Mouse (Mus musculus) testis, adult 2 months (tissue): ENCODE results near the gene Fkbp5. TPM values are rescaled to one million over a fixed set of nuclear protein-coding genes. Genes with fewer than 3 reads are reported as not detected.

Experiments used
- H3K27ac ChIP-seq: fragments of 200-500 bp; 2 replicates; pipeline ENCODE4 v1.5.1; 2012; ENCODE audit warnings: low read depth, low read length; ENCODE audit not compliant: control insufficient read depth, insufficient read depth
- H3K27me3 ChIP-seq: fragments of 200-500 bp; 2 replicates; pipeline ENCODE4 v1.6.1; 2012; ENCODE audit warnings: mild to moderate bottlenecking, low read length, moderate library complexity; ENCODE audit not compliant: control insufficient read depth, insufficient read depth
- H3K36me3 ChIP-seq: fragments of 200-500 bp; 2 replicates; pipeline ENCODE4 v1.6.1; 2012; ENCODE audit warnings: mild to moderate bottlenecking, low read length; ENCODE audit not compliant: control insufficient read depth, insufficient read depth
- H3K4me1 ChIP-seq: fragments of 200-500 bp; 2 replicates; pipeline ENCODE4 v1.6.1; 2012; ENCODE audit warnings: low read length; ENCODE audit not compliant: control insufficient read depth, insufficient read depth
- H3K4me3 ChIP-seq: fragments of 200-500 bp; 2 replicates; pipeline ENCODE4 v1.5.1; 2012; ENCODE audit warnings: low read depth, mild to moderate bottlenecking, low read length, moderate library complexity, mixed read lengths; ENCODE audit not compliant: control insufficient read depth
- CTCF ChIP-seq: fragments of 200-500 bp; IDR thresholded peaks from 2 replicates; pipeline ENCODE4 v1.5.1; 2012; ENCODE audit warnings: low read depth, mild to moderate bottlenecking, inconsistent platforms, low read length, moderate library complexity; ENCODE audit not compliant: control insufficient read depth, insufficient read depth, insufficient replicate concordance
- POLR2A ChIP-seq: fragments of 200-500 bp; IDR thresholded peaks from 2 replicates; pipeline ENCODE4 v1.6.1; 2012; ENCODE audit warnings: low read depth, mild to moderate bottlenecking, inconsistent platforms, low read length, moderate library complexity; ENCODE audit not compliant: control insufficient read depth
- polyA plus RNA-seq: library from polyadenylated mRNA; depleted of rRNA; stranded (reverse); fragments of >200 nt; gene quantifications from 2 replicates; pipeline ENCODE4 v1.2.3, GENCODE M21; 2012

The Fkbp5 gene
- polyA plus RNA-seq, 1 experiment, result 19.8 TPM

DNA sequence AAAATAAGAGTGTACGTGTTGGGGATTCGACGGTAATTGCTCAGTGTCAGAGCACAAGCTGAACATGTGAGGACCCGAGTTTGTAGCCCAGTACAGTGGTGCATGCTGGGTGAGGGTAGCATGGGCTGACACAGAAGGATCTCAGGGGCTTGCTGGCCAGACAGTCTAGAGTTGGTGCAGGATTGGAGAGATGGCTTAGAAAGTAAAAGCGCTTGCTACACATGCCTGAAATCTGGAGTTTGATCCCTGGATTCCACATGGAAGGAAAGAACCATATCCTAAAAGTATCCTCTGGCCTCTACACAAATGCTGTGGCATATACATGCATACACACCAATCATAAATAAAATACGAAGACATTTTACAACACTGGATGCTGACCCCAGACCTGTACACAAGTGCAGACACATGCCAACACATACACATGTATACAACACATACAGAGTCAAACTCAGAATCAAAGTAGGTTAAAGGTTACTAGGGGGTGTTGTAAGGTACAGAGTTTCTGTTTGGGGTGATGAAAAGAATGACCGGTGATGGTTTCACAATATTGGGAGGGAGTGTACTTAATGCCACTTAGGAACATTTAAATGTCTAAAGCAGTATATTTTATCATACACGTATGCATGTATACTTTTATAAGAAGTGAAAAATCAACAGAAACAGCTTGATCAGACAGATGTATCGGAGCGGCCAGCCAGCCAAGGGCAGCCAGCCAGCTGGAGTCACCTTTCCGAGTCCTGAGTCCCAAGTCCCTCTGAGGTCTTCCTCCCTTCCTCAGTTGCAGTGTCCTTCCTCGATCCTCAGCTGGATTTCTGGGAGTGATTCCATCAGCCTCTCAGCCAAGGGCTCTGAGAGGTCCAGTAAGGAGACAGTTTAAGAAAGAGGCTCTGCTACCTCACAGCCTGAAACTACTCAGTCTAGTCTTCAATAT is 71.2 kb downstream of the Fkbp5 start:
- H3K4me1 ChIP-seq, result no peaks in the 10 kb centered on the region
- TF ChIP-seq POLR2A (no peak), CTCF (no peak)
- H3K36me3 ChIP-seq, result no peaks in the 10 kb centered on the region
- H3K27ac ChIP-seq, result no peak overlapping the region
- no peak overlapping the region for H3K4me3 ChIP-seq
- H3K27me3 ChIP-seq, result no peaks in the 10 kb centered on the region

- H3K4me1 ChIP-seq, result no peaks in the 10 kb centered on the region
- no peaks in the 10 kb centered on the region for H3K27me3 ChIP-seq
- H3K27ac ChIP-seq, result no peak overlapping the region
- H3K36me3 ChIP-seq, result no peaks in the 10 kb centered on the region
- no peak for TF ChIP-seq POLR2A
- no peak for TF ChIP-seq CTCF
- H3K4me3 ChIP-seq, result no peak overlapping the region
Measured at GRCm38 (mm10) chr17:28442661-28443060, 74.7 kb downstream of the Fkbp5 start.

DNA sequence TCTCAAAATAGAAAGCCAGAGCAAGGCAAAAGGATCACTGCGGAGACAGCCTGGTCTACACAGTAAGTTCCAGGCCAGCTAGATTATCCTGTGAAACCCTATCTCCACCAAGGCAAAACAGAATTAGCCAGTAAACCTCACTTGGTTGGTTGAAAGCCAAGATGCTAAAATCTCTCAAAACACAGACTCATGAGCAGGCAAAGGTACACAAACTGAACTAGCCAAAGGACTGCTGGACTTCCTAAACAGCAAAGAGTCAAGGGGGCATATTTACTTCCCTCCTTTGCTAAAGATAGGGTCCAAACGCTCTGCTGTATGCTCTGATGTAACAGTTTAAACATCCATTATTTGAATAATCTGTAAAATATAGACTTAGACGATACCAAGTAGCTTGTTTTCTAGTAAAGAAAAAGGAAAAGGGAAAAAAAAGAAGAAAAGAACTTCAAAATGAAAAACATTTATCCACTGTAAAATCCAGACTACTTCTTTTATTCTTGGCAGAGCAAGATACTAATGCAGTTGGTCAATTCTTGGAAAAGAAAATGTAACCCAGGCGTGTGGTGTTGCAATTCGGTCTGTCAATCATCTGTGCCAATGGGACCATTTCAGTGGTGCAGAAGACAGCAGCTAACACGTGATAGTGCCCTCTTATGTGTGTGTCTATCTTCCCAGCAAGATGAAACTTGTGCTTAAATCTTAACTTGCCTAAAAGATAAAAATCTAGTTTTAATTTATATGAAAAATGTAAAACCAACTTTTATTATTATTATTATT is 78.8 kb downstream of the Fkbp5 start:
- TF ChIP-seq CTCF (no peak), POLR2A (no peak)
- Histone ChIP-seq H3K4me1 (no peaks in the 10 kb centered on the region), H3K27ac (no peak overlapping the region), H3K27me3 (no peaks in the 10 kb centered on the region), H3K4me3 (no peak overlapping the region), H3K36me3 (no peaks in the 10 kb centered on the region)

DNA sequence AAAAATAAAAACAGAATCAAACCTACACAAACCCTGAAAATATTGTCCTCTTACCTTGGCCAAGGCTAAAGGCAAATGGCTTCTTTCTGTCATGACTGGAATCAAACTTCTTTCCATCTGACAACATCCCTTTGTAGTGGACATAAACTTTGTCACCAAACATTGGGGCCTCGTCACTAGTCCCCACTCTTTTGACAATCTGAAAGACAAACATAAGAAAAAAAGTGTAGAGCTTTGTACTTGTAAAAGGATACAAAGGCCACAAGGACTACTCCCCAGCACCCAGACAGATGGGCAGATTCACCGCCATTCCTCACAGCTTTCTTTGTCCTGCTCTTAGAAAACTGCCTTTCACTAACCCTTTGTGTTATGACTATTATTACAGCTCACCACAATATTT is 79.4 kb downstream of the Fkbp5 start:
- TF ChIP-seq POLR2A (no peak), CTCF (no peak)
- Histone ChIP-seq H3K27me3 (no peaks in the 10 kb centered on the region), H3K4me1 (no peaks in the 10 kb centered on the region), H3K4me3 (no peak overlapping the region), H3K27ac (no peak overlapping the region), H3K36me3 (no peaks in the 10 kb centered on the region)

- Histone ChIP-seq H3K27ac (no peak overlapping the region), H3K4me1 (peaks cover 3% of the 10 kb centered on the region; the same call in 1 of the 2 replicates), H3K4me3 (no peak overlapping the region), H3K36me3 (no peaks in the 10 kb centered on the region), H3K27me3 (no peaks in the 10 kb centered on the region)
- TF ChIP-seq CTCF (no peak), POLR2A (no peak)
Measured at GRCm38 (mm10) chr17:28434921-28435485, 82.3 kb downstream of the Fkbp5 start.

DNA sequence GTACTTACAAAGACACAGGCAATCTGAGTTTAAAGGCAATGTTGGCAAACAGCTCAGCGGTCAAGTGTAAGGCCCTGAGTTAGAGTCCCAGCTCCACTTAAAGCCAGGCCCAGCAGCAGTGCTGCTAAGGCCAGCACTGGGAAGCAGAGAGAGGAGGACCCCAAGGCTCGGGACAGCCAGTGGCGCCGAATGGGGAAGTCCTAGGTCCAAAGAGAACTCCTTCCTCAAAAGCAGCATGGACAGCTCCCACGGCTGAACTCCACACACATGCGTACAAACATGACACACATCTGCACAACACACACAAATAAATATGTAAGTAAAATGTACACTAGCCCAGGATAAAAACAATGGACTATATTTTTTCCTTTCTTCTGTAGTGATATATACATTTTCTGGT is 84.3 kb downstream of the Fkbp5 start:
- Histone ChIP-seq H3K27me3 (no peaks in the 10 kb centered on the region), H3K4me1 (peaks cover 3% of the 10 kb centered on the region; the same call in 1 of the 2 replicates), H3K36me3 (no peaks in the 10 kb centered on the region), H3K4me3 (no peak overlapping the region), H3K27ac (no peak overlapping the region)
- TF ChIP-seq CTCF, result no peak
- no peak for TF ChIP-seq POLR2A

DNA sequence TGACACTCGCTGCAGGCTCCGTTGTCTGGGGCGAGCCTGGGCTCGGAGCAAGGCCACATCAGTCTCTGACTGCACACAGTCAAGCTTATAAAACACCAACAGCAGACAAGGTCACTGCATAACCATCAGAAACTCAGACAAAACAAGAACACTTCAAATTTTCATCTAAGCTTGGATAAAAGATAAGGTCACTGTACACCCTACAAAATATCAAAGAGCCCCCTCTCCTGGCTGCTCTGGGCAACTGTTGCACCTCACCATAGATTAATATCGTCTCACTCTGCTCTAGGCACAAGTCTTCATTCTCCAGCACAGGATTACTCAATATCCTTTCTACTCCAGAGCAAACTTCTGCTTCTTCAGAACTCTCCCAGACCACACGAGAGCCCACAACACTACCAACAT is 85.4 kb downstream of the Fkbp5 start:
- Histone ChIP-seq H3K27me3 (no peaks in the 10 kb centered on the region), H3K4me1 (peaks cover 3% of the 10 kb centered on the region; the same call in 1 of the 2 replicates), H3K4me3 (no peak overlapping the region), H3K36me3 (no peaks in the 10 kb centered on the region), H3K27ac (no peak overlapping the region)
- TF ChIP-seq POLR2A, result no peak
